Mouse (Mus musculus) heart, adult 18-20 months (tissue): Measurements from ENCODE around the gene Ppp1r13b. TPM values are rescaled to one million over a fixed set of nuclear protein-coding genes. Genes with fewer than 3 reads are reported as not detected.

Experiments
- DNase-seq, 2 experiments: peaks; one replicate each; pipeline ENCODE4 v3.0.0; 2021 to 2022; ENCODE audit warnings: mixed read lengths in 1 of 2
- total RNA-seq, 2 experiments: library from RNA; stranded (reverse); gene quantifications; 2 replicates each; pipeline ENCODE4 v1.2.3; 2021

Gene Ppp1r13b
- total RNA-seq, 2 experiments from 2014 or later: 16.9 to 17.8 TPM

DNA sequence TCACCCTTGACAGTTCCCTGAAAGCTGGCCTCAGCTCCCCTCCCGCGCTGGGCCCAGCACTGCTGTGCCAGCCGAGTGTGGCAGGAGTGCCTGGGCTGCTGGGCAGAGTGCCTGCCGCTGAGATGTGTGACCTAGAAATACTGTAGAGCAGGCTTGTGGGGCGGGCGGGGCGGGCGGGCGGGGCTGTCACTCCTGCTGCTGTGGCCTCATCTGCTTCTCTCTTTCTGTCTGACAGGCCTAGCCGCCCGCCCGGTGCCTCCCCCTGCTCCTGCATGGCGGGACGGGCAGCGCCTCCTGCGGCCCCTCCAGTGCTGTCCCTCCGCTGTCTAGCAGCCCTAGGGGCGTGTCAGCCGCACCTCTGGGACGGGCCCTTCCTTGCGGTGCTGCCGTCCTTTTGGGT, 113.8 kb downstream of the Ppp1r13b start:
- DNase-seq: peak; percentile 67 to 79

DNA sequence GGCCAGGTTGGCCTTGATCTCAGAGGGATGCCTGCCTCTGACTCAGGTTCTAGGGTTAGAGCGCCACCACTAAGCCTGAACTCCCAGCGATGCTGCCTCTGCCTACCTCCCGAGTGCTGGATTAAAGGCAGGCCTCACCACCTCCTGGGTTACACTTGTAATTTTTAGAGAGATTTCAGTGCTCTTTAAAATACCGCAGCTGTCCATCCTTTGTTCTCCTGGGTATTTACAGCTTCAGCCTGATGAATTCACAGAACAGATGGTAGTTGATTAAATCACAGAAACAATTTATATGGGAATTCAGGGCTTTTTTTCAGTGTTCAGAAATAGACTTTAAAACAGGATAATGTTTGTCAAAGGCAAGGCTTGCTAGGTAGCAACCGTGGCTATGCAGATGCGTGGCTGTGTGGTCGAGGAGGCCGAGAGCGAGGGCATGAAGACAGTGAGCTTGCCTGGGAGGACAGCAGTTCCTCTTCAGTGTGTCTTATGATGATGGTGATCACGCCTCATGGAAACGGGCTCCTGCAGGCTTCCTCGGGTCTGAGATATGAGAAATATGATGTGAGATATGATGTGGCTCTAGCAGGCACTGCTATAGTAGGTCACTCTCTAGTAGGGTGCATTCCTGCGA, 116.3 kb downstream of the Ppp1r13b start:
- no peak for DNase-seq

DNA sequence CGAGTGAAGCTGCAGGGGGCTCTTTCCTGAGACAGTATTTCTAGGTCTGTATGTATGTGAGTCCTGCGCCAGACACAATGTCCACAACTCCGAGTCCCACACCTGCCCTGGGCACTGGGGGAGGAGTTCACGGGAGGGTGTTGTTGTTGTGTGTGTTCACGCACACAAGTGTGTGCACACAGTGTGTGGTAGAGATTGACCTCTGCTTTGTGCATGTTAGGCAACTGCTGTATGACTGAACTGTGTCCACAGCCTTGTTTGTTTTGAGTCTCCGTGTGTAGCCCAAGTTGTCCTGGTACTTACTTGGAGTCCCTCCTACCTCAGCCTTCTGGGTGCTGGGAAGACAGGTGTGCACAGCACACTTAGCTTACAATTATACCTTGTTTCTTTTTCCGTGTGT, 117.3 kb downstream of the Ppp1r13b start:
- DNase-seq: no peak

DNA sequence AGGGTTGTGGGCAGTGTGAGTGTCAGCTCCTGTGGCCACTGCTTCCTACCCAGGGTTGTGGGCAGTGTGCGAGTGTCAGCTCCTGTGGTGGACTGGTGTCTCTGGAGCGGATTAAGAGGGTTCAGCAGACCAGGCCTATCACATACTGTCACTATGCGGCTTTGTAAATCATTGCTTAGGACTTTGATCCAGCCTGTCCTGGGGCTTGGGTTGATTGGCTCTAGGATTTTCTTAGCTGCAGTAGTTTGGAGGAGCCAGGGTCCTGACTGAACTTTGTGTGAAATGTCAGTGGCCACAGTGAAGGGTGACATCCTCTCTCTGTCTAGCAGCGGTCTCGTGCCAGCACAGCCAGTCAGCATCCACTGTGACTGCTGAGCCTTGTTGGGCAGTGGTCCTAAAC, 117.8 kb downstream of the Ppp1r13b start:
- DNase-seq: no peak

DNA sequence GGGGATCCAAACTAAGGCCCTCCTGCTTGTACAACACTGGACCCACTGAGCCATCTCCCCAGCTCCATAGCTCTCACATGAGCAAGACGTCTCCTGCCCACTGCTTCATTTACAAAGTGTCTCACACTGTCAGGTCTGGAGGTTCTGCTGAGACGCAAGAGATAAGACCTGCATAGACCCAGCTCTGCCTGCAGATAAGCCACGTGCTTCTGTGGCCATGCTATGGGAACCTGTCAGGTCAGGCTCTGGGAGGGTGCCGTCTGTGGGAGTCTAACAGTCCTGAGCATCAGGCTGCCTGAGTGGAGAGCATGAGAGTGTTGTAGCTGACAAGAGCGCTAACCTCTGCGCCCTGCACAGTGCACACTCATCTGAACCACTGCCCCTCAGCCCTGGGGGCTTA, 120.9 kb downstream of the Ppp1r13b start:
- DNase-seq: no peak

DNA sequence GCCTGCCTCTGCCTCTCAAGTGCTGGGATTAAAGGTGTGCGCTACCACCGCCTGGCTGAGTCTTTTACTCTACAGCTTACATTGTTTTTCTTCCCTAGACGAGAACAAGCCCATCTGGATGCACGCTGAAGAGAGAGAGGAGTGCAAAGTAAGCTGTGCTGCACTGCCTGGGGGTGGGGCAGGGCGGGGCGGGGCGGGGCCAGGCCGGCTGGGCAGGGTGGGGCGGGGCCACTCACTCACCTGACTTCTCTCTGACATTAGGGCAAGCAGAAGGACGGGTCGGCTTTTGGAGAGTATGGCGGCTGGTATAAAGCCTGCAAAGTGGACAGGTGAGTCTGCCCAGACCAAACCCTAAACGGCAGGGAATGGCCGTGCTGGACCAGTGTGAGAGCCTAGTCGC, 122.7 kb downstream of the Ppp1r13b start:
- DNase-seq: no peak

DNA sequence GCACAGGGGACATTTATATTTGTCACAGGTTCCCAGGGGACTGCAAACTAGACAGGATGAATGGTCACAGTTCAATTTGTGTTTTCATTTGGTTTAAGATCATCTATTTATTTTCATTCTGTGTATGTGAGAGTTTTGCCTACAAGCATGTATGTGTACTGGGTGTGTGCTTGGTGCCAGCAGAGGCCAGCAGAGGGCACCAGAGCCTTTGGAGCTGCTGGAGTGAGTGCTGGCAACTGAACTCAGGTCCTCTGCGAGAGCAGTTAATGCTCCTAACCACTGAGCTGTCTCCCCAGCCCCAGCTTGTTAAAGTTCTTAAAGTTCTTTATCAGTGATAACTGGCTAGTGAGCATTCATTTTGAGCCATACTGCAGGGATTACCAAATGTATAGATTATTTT, 128.4 kb downstream of the Ppp1r13b start:
- no peak for DNase-seq

Other genes with a start within 250 kb of the Ppp1r13b start
- 10 to 100 TPM; 67.8 to 74.5 TPM for gene Ckb, start 235.8 kb downstream of the Ppp1r13b start, total RNA-seq
- 1 to 10 TPM; 5.8 to 6.5 TPM for gene Trmt61a, start 230.0 kb downstream of the Ppp1r13b start, total RNA-seq
- 10 to 100 TPM; 19.7 to 26.3 TPM for gene Bag5, start 194.9 kb downstream of the Ppp1r13b start, total RNA-seq
- gene Apopt1, start 194.8 kb downstream of the Ppp1r13b start, total RNA-seq: 10 to 100 TPM; 33.9 to 36.8 TPM
- 10 to 100 TPM; 77.1 to 83.0 TPM for gene Klc1, start 149.3 kb downstream of the Ppp1r13b start, total RNA-seq
- gene Xrcc3, start 94.2 kb downstream of the Ppp1r13b start, total RNA-seq: 1 to 10 TPM in 1 of 2 experiments, under 1 TPM in 1; 0.72 to 1.6 TPM
- gene Zfyve21, start 93.9 kb downstream of the Ppp1r13b start, total RNA-seq: 10 to 100 TPM; 71.6 to 77.3 TPM
- gene Atp5mpl, start 58.9 kb upstream of the Ppp1r13b start, total RNA-seq: 1,000 to 10,000 TPM; 1,322 to 1,486 TPM
- gene Tdrd9, start 63.4 kb upstream of the Ppp1r13b start, total RNA-seq: under 1 TPM; 0.22 to 0.54 TPM
- gene Rd3l, start 73.2 kb upstream of the Ppp1r13b start, total RNA-seq: under 1 TPM; 0.30 to 0.49 TPM
- 1 to 10 TPM in 1 of 2 experiments, under 1 TPM in 1; 0.17 to 4.3 TPM for gene Aspg, start 198.6 kb upstream of the Ppp1r13b start, total RNA-seq
- gene Kif26a, start 238.1 kb upstream of the Ppp1r13b start, total RNA-seq: 1 to 10 TPM; 8.1 to 8.3 TPM